Mouse (Mus musculus) limb, embryonic 12.5 days (tissue): ENCODE data around the gene Ifitm5. TPM values are rescaled to one million over a fixed set of nuclear protein-coding genes. Genes with fewer than 3 reads are reported as not detected.
"Not testable (repeated sequence)": the region's sequence is repeated elsewhere in the genome, so short reads cannot be mapped to it uniquely, and the experiment has no call there.

ENCODE experiments used
- ATAC-seq: fragments of 200-750 bp; cut with Nextera tagmentation; 2 replicates; pipeline ENCODE4 v1.8.0; 2017; ENCODE audit warnings: low read depth, moderate TSS enrichment; ENCODE audit not compliant: insufficient number of reproducible peaks, insufficient read depth, low FRiP score, low TSS enrichment
- H3K27ac ChIP-seq: fragments of 300-500 bp; sonication (generic); 2 replicates; pipeline ENCODE4 v1.5.1; 2016; ENCODE audit warnings: mild to moderate bottlenecking, moderate library complexity
- H3K27me3 ChIP-seq: fragments of 300-500 bp; sonication (generic); 2 replicates; pipeline ENCODE4 v1.6.1; 2016; ENCODE audit warnings: mild to moderate bottlenecking, moderate library complexity
- H3K36me3 ChIP-seq: fragments of 300-500 bp; sonication (generic); 2 replicates; pipeline ENCODE4 v1.6.1; 2016; ENCODE audit warnings: mild to moderate bottlenecking, moderate library complexity
- H3K4me1 ChIP-seq: fragments of 300-500 bp; sonication (generic); replicated peaks from 2 replicates; pipeline ENCODE4 v1.6.1; 2016
- H3K4me2 ChIP-seq: fragments of 300-500 bp; sonication (generic); 2 replicates; pipeline ENCODE4 v1.6.1; 2016; ENCODE audit warnings: mild to moderate bottlenecking, moderate library complexity
- H3K4me3 ChIP-seq: fragments of 300-500 bp; sonication (generic); replicated peaks from 2 replicates; pipeline ENCODE4 v1.5.1; 2016; ENCODE audit warnings: mild to moderate bottlenecking
- H3K9ac ChIP-seq: fragments of 300-500 bp; sonication (generic); replicated peaks from 2 replicates; pipeline ENCODE4 v1.6.1; 2016; ENCODE audit warnings: mild to moderate bottlenecking, moderate library complexity
- H3K9me3 ChIP-seq: fragments of 300-500 bp; sonication (generic); 2 replicates; pipeline ENCODE4 v1.6.1; 2016; ENCODE audit warnings: mild to moderate bottlenecking, moderate library complexity
- WGBS: fragments of 180-500 bp; shearing (Covaris S2); methylation state at CpG from one replicate; pipeline ENCODE4 v1.1.7; 2016; 5-methylcytosine and 5-hydroxymethylcytosine counted together
- polyA plus RNA-seq: library from polyadenylated mRNA; unstranded; fragments of >200 nt; fragmentation: Nextera tagmentation; extraction: Ambion mirVana; gene quantifications from 2 replicates; pipeline ENCODE4 v1.2.1, GENCODE M21; 2016

Gene Ifitm5
- polyA plus RNA-seq, 1 experiment from 2014 or later, result 5.6 TPM

DNA sequence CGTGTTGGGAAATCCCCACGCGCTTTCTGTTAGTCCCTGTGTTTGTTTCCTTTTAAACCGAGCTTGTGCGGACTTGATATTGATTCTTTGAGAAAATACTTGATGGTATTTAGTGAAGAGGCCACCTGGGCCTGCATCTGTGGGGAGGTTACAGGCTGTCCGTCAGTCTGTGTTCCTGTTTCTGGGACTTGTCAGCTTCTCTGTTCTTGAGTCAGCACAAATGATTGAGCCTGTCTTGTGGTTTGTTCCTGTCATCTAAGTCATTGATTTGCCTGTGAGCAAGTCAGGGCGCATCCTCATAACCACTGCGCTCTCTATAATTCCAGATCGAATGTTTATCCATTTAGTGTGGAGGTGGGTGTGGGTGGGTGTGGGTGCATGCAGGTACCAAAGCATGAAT is 26.6 kb upstream of the Ifitm5 start:
- H3K4me2 ChIP-seq, H3K27ac ChIP-seq, H3K9ac ChIP-seq, H3K4me3 ChIP-seq, H3K27me3 ChIP-seq, ATAC-seq, H3K9me3 ChIP-seq, H3K36me3 ChIP-seq: not testable (repeated sequence)
- WGBS, result 91% methylated on average over 9 of the region's 9 CpGs
- peaks cover 17% of the 10 kb centered on the region for H3K4me1 ChIP-seq

- no peaks in the 10 kb centered on the region for H3K9me3 ChIP-seq
- H3K4me1 ChIP-seq, result peaks cover 29% of the 10 kb centered on the region
- no peak overlapping the region for H3K4me3 ChIP-seq
- H3K27me3 ChIP-seq, result no peaks in the 10 kb centered on the region
- no peak overlapping the region for H3K9ac ChIP-seq
- H3K36me3 ChIP-seq, result no peaks in the 10 kb centered on the region
- H3K27ac ChIP-seq, result no peak overlapping the region
- ATAC-seq, result no peak
- H3K4me2 ChIP-seq, result no peak overlapping the region
- WGBS, result 31% methylated on average over 3 of the region's 3 CpGs
Measured at GRCm38 (mm10) chr7:140975465-140975864, 25.4 kb upstream of the Ifitm5 start.

GRCm38 (mm10) chr7:140974940-140975339 is 24.8 kb upstream of the Ifitm5 start:
- Histone ChIP-seq H3K27me3 (no peaks in the 10 kb centered on the region; the same call in 1 of the 2 replicates), H3K36me3 (no peaks in the 10 kb centered on the region), H3K4me1 (peaks cover 34% of the 10 kb centered on the region), H3K4me3 (no peak overlapping the region), H3K27ac (no peak overlapping the region), H3K4me2 (no peak overlapping the region), H3K9me3 (no peaks in the 10 kb centered on the region), H3K9ac (no peak overlapping the region)
- ATAC-seq, result no peak
- 29% methylated on average over 9 of the region's 9 CpGs for WGBS

DNA sequence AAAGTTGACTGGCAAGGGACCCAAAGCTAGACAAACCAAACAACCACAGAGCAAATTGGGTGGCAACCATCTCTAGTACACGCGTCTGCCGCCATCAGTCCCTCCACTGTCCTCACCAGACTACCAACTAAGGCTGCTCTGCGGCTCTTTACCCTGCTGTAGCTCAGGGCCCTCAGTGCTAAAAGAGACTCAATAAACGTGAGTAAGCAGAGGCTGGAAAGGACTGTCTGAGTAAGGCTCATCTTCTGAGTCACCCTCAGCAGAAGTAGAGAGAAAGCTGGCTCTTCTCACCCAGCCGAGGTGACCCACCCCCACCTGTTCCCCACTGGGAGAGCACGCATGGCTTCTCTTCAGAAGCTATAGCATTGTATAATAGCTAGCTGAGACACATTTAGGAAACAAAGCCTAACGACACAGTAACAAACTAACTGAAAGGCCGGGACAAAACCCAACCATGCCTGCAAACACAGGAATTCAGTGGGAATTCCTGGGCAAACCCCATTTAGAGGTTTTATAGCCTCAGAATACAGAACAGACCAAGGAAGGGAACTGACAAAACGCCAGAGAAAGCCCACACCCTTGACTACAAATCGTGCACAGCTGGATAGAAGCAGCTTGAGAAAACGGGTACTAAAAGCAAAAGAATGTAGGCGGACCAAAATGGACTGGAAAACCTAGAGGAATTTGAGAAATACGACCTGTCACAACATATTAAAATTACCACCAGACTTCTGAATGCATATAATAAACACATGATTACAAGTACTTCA is 23.5 kb upstream of the Ifitm5 start:
- Histone ChIP-seq H3K4me1 (peaks cover 44% of the 10 kb centered on the region), H3K9ac (no peak overlapping the region), H3K9me3 (no peaks in the 10 kb centered on the region), H3K4me3 (no peak overlapping the region), H3K27ac (peak overlapping the region; percentile 82), H3K36me3 (no peaks in the 10 kb centered on the region), H3K4me2 (no peak overlapping the region), H3K27me3 (no peaks in the 10 kb centered on the region; the same call in 1 of the 2 replicates)
- ATAC-seq, result no peak
- 28% methylated on average over 14 of the region's 14 CpGs for WGBS

GRCm38 (mm10) chr7:140971479-140972171 is 21.5 kb upstream of the Ifitm5 start:
- no peaks in the 10 kb centered on the region; the same call in 1 of the 2 replicates for H3K27me3 ChIP-seq
- H3K36me3 ChIP-seq, result no peaks in the 10 kb centered on the region
- H3K9ac ChIP-seq, result no peak overlapping the region
- ATAC-seq, result peak; percentile 43; the same call in 1 of the 2 replicates
- no peaks in the 10 kb centered on the region for H3K9me3 ChIP-seq
- WGBS, result 78% methylated on average over 8 of the region's 8 CpGs
- peaks cover 61% of the 10 kb centered on the region for H3K4me1 ChIP-seq
- peak overlapping the region; percentile 68 for H3K27ac ChIP-seq
- H3K4me2 ChIP-seq, result no peak overlapping the region
- no peak overlapping the region for H3K4me3 ChIP-seq

GRCm38 (mm10) chr7:140970931-140971330 is 20.8 kb upstream of the Ifitm5 start:
- Histone ChIP-seq H3K4me1 (peaks cover 61% of the 10 kb centered on the region), H3K4me3 (no peak overlapping the region), H3K27ac (peak overlapping the region; percentile 68), H3K9me3 (no peaks in the 10 kb centered on the region), H3K27me3 (no peaks in the 10 kb centered on the region; the same call in 1 of the 2 replicates), H3K4me2 (no peak overlapping the region), H3K9ac (no peak overlapping the region), H3K36me3 (no peaks in the 10 kb centered on the region)
- 38% methylated on average over 7 of the region's 7 CpGs for WGBS
- no peak for ATAC-seq

- not testable (repeated sequence) for H3K27me3 ChIP-seq, ATAC-seq, H3K36me3 ChIP-seq, H3K9ac ChIP-seq, H3K9me3 ChIP-seq, H3K27ac ChIP-seq
- H3K4me2 ChIP-seq, result peak overlapping the region; percentile 48
- H3K4me1 ChIP-seq, result peaks cover 52% of the 10 kb centered on the region
- WGBS, result 23% methylated on average over 3 of the region's 3 CpGs
- peak overlapping the region; percentile 18; the same call in 1 of the 2 replicates for H3K4me3 ChIP-seq
Measured at GRCm38 (mm10) chr7:140968710-140969109, 18.6 kb upstream of the Ifitm5 start.

GRCm38 (mm10) chr7:140967862-140968591 is 17.9 kb upstream of the Ifitm5 start:
- Histone ChIP-seq H3K36me3 (no peaks in the 10 kb centered on the region), H3K9me3 (no peaks in the 10 kb centered on the region), H3K4me2 (peak overlapping the region; percentile 48), H3K4me1 (peaks cover 45% of the 10 kb centered on the region), H3K27me3 (no peaks in the 10 kb centered on the region; the same call in 1 of the 2 replicates), H3K27ac (peak overlapping the region; percentile 85), H3K9ac (no peak overlapping the region), H3K4me3 (peak overlapping the region; percentile 18)
- peak; percentile 73 for ATAC-seq
- WGBS, result 5% methylated on average over 14 of the region's 14 CpGs

- H3K4me1 ChIP-seq, result peaks cover 44% of the 10 kb centered on the region
- 80% methylated on average over 4 of the region's 4 CpGs for WGBS
- H3K27me3 ChIP-seq, result no peaks in the 10 kb centered on the region; the same call in 1 of the 2 replicates
- no peaks in the 10 kb centered on the region for H3K9me3 ChIP-seq
- peak within 1 kb of the TSS; percentile 85 for H3K27ac ChIP-seq
- no peak for ATAC-seq
- H3K36me3 ChIP-seq, result no peaks in the 10 kb centered on the region
- no peak within 1 kb of the TSS for H3K9ac ChIP-seq
- peak within 1 kb of the TSS; percentile 18 for H3K4me3 ChIP-seq
- peak within 1 kb of the TSS; percentile 48 for H3K4me2 ChIP-seq
Measured at GRCm38 (mm10) chr7:140966921-140967320, 16.8 kb upstream of the Ifitm5 start, which contains the start of gene Ifitm1. Gene Ifitm1, plus strand, starts transcription at chr7:140967221.

DNA sequence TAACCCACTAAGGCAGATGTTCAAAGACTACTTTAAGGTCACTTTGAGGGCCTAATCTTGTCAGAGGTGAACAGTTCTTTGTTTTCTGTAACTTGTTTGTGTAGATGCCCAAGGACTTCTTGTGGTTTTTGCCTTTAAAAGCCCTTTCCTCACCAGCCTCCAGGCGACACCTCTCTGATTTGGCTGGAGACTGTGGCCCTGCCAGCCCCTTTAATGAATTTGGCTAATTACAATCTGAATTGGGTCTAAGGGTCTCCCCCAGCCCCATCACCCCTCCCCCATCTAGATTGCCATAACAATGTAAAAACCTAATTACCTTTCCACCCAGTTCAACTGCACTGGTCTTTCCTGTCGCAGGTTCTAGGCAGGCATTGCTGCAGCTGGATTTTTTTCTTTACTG is 12.6 kb upstream of the Ifitm5 start:
- Histone ChIP-seq H3K9me3 (no peaks in the 10 kb centered on the region), H3K4me2 (no peak overlapping the region), H3K36me3 (no peaks in the 10 kb centered on the region), H3K4me1 (peaks cover 8% of the 10 kb centered on the region), H3K4me3 (no peak overlapping the region), H3K27me3 (no peaks in the 10 kb centered on the region), H3K9ac (no peak overlapping the region), H3K27ac (no peak overlapping the region)
- WGBS, result 56% methylated on average over 2 of the region's 2 CpGs
- ATAC-seq, result no peak

DNA sequence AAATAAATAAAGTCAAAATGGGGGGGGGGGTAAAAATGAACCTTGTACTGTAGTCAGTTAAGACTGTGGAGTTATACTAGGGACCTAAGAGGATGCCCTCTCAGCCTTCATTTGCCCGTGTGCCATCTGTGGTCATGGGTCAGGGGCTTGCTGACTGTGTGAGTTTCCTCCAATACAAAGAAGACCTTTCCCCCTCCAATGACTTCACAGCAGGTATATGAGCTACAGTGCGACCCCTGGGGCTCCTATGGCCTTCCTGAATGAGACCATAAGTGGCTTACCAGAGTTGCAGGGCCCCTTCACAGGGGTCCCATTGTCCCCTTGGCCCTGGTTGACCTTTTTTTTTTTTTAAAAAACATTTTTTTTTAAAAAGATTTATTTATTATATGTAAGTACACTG is 11.3 kb upstream of the Ifitm5 start:
- Histone ChIP-seq H3K4me2 (no peak overlapping the region), H3K4me3 (no peak overlapping the region), H3K27me3 (no peaks in the 10 kb centered on the region), H3K4me1 (peaks cover 9% of the 10 kb centered on the region), H3K27ac (no peak overlapping the region), H3K36me3 (no peaks in the 10 kb centered on the region), H3K9me3 (no peaks in the 10 kb centered on the region), H3K9ac (no peak overlapping the region)
- 83% methylated on average over 2 of the region's 2 CpGs for WGBS
- ATAC-seq, result no peak
